16 mouse cellular contexts compared by ENCODE assay signal in genomic region chr15:13284219-13284618, GRCm38 (mm10).
A peak's percentile ranks its signal among the peaks of the same experiment; 100 is the strongest.
DNase-seq lines count a peak whose midpoint lies in the region; ATAC-seq and TF ChIP-seq lines count a peak whose summit lies in the region.
"Had no signal": no experiment of that assay in that cellular context is flagged by ENCODE, and none has a peak within 500 bp of the region (broad histone marks: within the 10 kb centered on the region; RNA-seq: fewer than 3 reads in every experiment).

No protein-coding gene starts in this region.

- no peak overlapping the region for H3K27ac ChIP-seq in lung, postnatal 0 days (ENCODE audit: low read length)
- peak overlapping the region; percentile 58 for H3K27ac ChIP-seq in heart, embryonic 15.5 days
- H3K27ac ChIP-seq: hindbrain, embryonic 14.5 days; macrophage; midbrain, embryonic 13.5 days had no signal

- no peak for TF ChIP-seq CTCF in lung, postnatal 0 days (IDR thresholded peaks at IDR 0.05)

- no peak overlapping the region for H3K4me2 ChIP-seq in lung, postnatal 0 days (replicated peaks; ENCODE audit: low read depth, low read length)
- H3K4me2 ChIP-seq in heart, embryonic 15.5 days: no peak overlapping the region
- H3K4me2 ChIP-seq: hindbrain, embryonic 14.5 days; midbrain, embryonic 13.5 days had no signal

- WGBS in lung, postnatal 0 days: 60% methylated on average over 2 of the region's 2 CpGs
- WGBS in heart, embryonic 15.5 days: 45% methylated on average over 2 of the region's 2 CpGs

- H3K9ac ChIP-seq in lung, postnatal 0 days (replicated peaks; ENCODE audit: low read depth): no peak overlapping the region
- no peak overlapping the region for H3K9ac ChIP-seq in heart, embryonic 15.5 days
- H3K9ac ChIP-seq: hindbrain, embryonic 14.5 days; midbrain, embryonic 13.5 days had no signal

- peak; percentile 59 for ATAC-seq in lung, postnatal 0 days
- 0 out of 2 replicates have a peak, but pooled peaks have one; percentile 58 for ATAC-seq in heart, embryonic 15.5 days (replicated peaks; ENCODE audit: insufficient number of reproducible peaks, insufficient read depth, low FRiP score, low read depth)
- ATAC-seq: intestine, postnatal 0 days; midbrain, embryonic 13.5 days; Patski had no signal

- no peaks in the 10 kb centered on the region for H3K9me3 ChIP-seq in lung, postnatal 0 days (ENCODE audit: low read length)
- H3K9me3 ChIP-seq in heart, embryonic 15.5 days (replicated peaks): no peaks in the 10 kb centered on the region
- H3K9me3 ChIP-seq: midbrain, embryonic 13.5 days had no signal

- DNase-seq in gastrocnemius, adult 18-20 months (ENCODE audit: low spot score): peak; percentile 4
- no peak for DNase-seq in gastrocnemius, postnatal 10 days
- peak; percentile 16 for DNase-seq in lung, postnatal 0 days (ENCODE audit: low spot score)
- DNase-seq in lung, postnatal 25 days (ENCODE audit: low spot score): no peak
- no peak for DNase-seq in urinary bladder, postnatal 36 days (ENCODE audit: low spot score in 2 of 2)
- no peak for DNase-seq in layer of hippocampus, adult 8-10 months (ENCODE audit: low spot score in 2 of 2)
- DNase-seq: kidney, postnatal 36 days; liver; right cerebral cortex, postnatal 25 days; thymus, adult 18-20 months had no signal

- H3K36me3 ChIP-seq in lung, postnatal 0 days (ENCODE audit: insufficient read depth, low read length): no peaks in the 10 kb centered on the region
- H3K36me3 ChIP-seq in heart, embryonic 15.5 days: no peaks in the 10 kb centered on the region
- H3K36me3 ChIP-seq: midbrain, embryonic 13.5 days had no signal

- 0 out of 2 replicates have a peak, but pooled peaks cover 2% of the 10 kb centered on the region for H3K4me1 ChIP-seq in lung, postnatal 0 days (ENCODE audit: insufficient read depth, low read depth, low read length)
- peaks cover 6% of the 10 kb centered on the region for H3K4me1 ChIP-seq in heart, embryonic 15.5 days (replicated peaks)

- H3K4me3 ChIP-seq in lung, postnatal 0 days (ENCODE audit: low read depth, low read length): no peak overlapping the region
- H3K4me3 ChIP-seq in heart, embryonic 15.5 days: no peak overlapping the region
- H3K4me3 ChIP-seq: midbrain, embryonic 13.5 days had no signal

- H3K27me3 ChIP-seq in lung, postnatal 0 days (replicated peaks; ENCODE audit: insufficient read depth, low read length): no peaks in the 10 kb centered on the region
- H3K27me3 ChIP-seq in heart, embryonic 15.5 days: no peaks in the 10 kb centered on the region
- H3K27me3 ChIP-seq: midbrain, embryonic 13.5 days; Patski had no signal

- no peak for TF ChIP-seq EP300 in lung, postnatal 0 days (IDR thresholded peaks at IDR 0.05)

Comparison
In these comparisons a context has a peak if more than half of its experiments do, and no peak if none do; other contexts are left out.
1. DNase-seq: peak in gastrocnemius, adult 18-20 months (single experiment) and lung, postnatal 0 days (single experiment); none in gastrocnemius, postnatal 10 days (single experiment), lung, postnatal 25 days (single experiment), urinary bladder, postnatal 36 days (0 of 2) and layer of hippocampus, adult 8-10 months (0 of 2).